Mouse (Mus musculus) urinary bladder, postnatal 36 days (tissue): ENCODE measurements around the gene Hsp90aa1.
"Not testable (repeated sequence)": the region's sequence is repeated elsewhere in the genome, so short reads cannot be mapped to it uniquely, and the experiment has no call there.

Source experiments
- DNase-seq, 2 experiments: peaks; one replicate each; pipeline ENCODE4 v3.0.0; 2022; ENCODE audit warnings: low spot score in 2 of 2, mixed read lengths in 1 of 2

The Hsp90aa1 gene

GRCm38 (mm10) chr12:110698523-110699170 lies 3.9 kb downstream of the Hsp90aa1 start:
- no peak for DNase-seq

DNA sequence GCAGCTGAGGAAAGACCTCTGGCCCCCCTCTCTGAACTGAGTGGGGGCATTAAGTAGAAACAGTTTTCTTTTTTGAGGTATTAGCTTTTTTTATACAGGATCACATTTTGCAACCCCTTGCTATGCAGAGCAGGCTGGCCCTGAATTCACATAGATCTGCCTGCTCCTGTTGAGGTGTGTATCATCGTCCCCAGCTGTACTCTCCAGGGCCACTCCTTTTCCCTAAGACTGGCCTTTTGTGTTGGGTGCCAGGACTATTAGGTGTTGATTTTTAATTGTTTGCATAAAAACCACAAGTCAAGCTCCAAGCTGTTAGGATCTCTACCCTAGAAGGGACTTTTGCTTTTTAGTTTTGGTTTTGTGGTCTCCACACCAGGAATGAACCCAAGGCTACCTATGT lies 4.4 kb downstream of the Hsp90aa1 start:
- no peak for DNase-seq

- no peak for DNase-seq
Measured at GRCm38 (mm10) chr12:110697457-110697856, 5.1 kb downstream of the Hsp90aa1 start.

DNA sequence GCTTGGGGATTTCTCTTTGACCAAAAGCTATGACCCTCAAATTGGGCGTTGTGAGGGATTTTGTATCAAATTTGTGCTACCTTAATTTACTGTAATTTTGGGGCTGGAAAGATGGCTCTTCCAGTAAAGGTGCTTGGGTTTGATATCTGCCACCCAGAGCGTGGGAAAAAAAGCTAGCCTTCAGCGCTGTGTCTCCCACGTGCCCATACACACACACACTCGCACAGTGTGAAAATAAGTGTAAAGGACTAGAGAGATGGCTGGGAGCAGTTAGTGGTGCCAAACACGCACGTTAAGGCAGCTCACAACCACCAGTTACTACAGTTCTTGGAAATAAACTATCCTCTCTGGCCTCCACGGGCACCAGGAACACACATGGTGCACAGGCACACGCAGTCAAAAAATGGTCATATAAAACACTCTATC lies 5.5 kb downstream of the Hsp90aa1 start:
- no peak for DNase-seq

- peak; percentile 98 for DNase-seq
Measured at GRCm38 (mm10) chr12:110696173-110696974, 6.2 kb downstream of the Hsp90aa1 start.

DNA sequence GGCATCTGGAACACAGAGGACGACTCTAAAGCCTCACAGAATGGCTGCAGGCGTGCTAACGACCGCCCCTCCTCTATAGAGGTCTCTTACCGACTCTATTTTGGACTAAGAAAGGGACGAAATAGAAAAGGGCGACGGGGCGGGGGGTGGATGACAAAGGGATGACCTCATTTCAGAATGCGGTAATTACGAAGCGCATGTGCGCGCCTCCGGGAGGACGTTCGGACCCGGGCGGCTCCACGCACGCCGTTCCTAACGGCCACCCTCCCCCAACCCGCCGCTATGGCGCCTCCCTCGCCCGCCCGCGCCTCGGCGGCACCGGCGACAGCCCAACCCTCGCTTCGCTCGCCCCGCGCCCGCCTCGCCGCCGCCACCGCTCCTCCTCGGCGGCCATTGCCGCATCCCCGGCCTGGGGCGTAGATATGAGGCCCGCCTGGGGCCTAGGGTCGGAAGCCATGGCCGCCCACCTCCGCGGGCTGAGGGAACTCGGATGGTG lies 6.8 kb downstream of the Hsp90aa1 start:
- peak; percentile 26 to 30 for DNase-seq

DNA sequence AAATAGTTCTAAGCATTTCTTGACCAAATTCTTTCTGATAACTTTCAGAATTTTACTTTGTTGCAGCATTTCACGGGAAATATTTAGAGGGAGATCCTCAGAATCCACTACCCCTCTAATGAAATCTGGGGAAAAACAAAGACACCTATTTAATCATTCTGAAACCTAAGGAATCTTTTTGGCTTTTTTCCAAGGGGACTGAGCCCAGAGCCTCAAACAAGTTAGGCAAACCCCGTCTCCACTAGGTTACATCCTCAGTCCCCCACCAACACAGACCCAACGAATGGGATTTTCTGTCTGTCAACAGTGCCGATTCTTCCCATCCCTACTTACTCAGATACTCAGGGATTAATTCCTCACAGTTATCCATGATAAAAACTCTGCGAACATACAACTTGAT lies 9.2 kb downstream of the Hsp90aa1 start:
- DNase-seq: not testable (repeated sequence)

DNA sequence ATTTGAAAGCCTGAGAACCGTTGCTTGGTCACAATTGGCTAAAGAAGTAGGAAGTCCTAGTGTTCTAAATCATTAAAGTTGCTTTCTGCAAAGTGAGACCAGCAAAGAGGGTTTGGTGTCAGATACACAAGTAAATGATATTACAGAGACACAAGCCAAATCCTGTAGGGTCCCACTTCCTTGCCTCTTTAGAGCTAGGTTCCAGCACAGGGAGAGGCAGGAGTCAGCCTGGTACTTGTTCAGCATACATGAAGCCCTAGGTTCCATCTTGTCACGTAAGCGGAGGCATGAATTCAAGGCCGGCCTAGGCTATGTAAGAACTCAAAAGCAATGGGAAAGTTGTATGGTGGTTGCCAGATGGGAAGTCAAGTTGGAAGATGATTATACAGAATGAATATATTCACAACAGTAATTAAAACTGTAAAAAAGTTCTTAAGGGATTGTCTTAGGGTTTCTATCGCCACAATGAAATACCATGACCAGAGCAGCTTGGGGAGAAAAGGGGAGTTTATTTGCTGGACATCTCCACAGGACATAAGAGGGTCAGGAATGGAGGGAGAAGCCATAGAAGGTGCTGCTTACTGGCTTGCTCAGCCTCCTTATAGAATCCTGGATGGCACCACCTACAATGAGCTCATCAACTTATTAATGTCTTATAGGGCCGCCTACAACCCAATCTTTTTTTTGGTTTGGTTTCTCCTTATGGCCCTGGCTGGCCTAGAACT lies 12.4 kb downstream of the Hsp90aa1 start:
- no peak for DNase-seq

DNA sequence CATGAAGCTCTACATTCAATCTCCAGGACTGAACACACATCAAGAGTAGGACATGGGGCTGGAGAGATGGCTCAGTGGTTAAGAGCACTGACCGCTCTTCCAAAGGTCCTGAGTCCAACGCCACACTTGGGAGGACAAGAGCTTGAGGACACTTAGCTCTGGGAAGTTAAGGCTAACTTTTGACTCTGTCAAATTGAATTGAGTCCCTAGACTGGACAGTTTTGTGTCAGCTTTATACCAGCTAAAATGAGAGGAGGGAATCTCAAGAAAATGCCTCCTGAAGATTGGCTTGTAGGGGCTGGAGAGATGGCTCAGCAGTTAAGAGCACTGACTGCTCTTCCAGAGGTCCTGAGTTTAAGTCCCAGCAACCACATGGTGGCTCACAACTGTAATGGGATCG lies 13.6 kb downstream of the Hsp90aa1 start:
- DNase-seq: not testable (repeated sequence)

DNA sequence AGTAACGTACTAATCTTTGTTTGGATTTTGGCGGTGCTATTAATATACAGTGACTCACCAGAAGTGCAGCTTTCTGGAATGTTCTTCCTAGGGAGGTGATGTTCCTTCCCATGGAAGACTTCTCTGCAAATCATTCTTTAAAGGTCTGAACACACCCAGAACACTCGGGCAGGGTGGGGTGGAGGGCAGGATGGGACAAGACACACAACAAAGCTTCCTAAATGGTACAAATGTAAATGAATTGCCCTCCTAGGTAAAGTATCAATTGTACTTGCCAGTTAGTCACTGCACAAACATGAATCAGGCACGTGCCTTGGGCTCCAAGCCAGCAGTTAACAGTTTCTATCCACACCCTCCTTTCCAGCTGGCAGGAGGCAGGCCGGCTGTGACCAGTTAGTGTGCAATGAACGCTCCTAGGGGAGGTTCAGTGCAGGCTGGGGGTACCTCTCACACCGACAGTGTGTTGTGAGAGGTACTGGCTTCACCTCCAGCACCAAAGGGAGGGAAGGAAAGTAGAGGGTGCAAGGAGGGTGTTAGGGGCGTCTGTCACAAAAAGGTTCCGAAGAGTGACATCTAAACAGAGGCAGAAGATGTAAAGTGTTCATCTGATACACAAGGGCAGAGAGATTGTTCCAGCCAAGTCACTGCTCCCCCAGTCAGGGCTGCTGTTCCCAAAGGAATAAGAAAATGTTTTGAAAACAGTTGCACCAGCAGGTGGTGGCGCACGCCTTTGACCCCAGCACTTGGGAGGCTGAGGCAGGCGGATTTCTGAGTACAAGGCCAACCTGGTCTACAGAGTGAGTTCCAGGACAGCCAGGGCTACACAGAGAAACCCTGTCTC lies 14.4 kb downstream of the Hsp90aa1 start:
- peak; percentile 82 to 88 for DNase-seq

GRCm38 (mm10) chr12:110683580-110683979 lies 18.9 kb downstream of the Hsp90aa1 start:
- no peak for DNase-seq

- DNase-seq: no peak
Measured at GRCm38 (mm10) chr12:110682561-110683299, 19.8 kb downstream of the Hsp90aa1 start, which contains the start of gene 1700001K19Rik. TSS of gene 1700001K19Rik (minus strand) at chr12:110682619.

DNA sequence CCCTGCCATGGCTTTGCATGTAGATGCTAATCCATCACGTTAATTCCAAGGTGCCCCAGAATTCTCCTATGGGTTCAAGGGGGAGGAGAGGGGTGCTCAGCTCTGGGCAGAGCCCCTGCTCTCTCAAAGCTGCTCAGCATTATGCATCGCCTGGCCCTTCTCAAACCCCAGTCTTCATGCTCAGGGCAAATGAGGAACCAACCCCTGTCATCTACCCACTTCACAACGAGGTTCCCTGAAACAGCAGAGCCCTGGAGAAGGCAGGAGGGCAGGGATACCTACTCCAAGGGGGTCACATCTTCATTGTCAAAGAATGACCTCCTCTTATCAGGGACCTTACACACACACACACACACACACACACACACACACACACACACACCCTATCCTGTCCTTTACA lies 20.6 kb downstream of the Hsp90aa1 start:
- no peak for DNase-seq

- DNase-seq: peak in 1 of 2 experiments; percentile 48
Measured at GRCm38 (mm10) chr12:110681191-110681590, 21.3 kb downstream of the Hsp90aa1 start.

DNA sequence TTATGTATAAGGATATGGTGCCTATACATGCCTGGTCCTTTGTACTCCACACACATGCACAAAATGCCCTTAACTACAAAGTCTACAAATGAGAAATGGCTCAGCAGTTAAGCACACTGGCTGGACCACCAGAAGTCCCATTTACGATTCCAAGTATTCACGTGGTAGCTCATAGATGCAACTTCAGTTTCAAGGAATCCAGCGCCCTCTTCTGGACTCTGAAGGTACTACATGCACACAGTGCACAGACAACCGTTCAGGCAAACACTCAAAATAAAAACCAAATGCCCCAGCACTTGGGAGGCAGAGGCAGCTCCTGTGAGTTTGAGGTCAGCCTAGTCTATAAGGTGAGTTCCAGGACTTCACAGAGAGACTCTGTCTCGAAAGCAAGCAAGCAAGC lies 28.3 kb downstream of the Hsp90aa1 start:
- DNase-seq: no peak

- peak in 1 of 2 experiments; percentile 18 for DNase-seq
Measured at GRCm38 (mm10) chr12:110667466-110668077, 35.0 kb downstream of the Hsp90aa1 start.

DNA sequence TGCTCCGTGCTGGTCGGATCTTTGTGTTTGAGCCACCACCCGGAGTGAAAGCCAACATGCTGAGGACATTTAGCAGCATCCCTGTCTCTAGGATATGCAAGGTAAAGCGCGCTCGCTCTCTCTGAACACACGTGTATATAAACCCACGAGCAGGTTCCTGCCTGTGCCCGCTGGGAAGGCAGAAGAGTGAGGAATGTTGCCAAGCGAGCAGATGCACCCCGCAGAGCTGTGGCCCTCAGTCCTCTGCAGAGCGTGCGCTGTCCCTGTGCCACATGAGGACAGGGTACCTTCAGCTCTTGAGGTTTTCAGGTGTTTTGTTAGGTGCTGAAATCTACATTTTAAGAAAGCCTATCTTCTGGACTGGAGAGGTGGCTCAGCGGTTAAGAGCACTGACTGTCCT lies 40.8 kb downstream of the Hsp90aa1 start:
- no peak for DNase-seq

DNA sequence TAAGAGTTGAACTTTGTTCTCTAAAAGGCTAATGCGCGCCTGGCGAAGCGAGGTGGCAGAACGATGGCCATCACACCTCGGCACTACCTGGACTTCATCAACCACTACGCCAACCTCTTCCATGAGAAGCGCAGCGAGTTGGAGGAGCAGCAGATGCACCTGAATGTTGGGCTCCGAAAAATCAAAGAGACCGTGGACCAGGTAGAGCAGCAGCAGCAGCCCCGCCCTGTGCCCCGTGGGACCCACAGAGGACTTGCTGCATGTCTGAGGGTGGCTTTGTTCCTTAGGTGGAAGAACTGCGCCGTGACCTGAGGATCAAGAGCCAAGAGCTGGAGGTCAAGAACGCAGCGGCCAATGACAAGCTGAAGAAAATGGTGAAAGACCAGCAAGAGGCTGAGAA lies 51.1 kb downstream of the Hsp90aa1 start:
- no peak for DNase-seq

- no peak for DNase-seq
Measured at GRCm38 (mm10) chr12:110650241-110650641, 52.3 kb downstream of the Hsp90aa1 start.
